In genomic region chr3:95861796-95862195, GRCm38 (mm10) we compare ENCODE assay signal across 8 mouse cellular contexts. TPM values are rescaled to one million over a fixed set of nuclear protein-coding genes. Genes with fewer than 3 reads are reported as not detected.
A peak's percentile ranks its signal among the peaks of the same experiment; 100 is the strongest.
DNase-seq lines count a peak whose midpoint lies in the region; ATAC-seq and TF ChIP-seq lines count a peak whose summit lies in the region.

No protein-coding gene starts in this region.

- TF ChIP-seq CTCF in kidney, adult 2 months (conservative IDR thresholded peaks at IDR 0.05; ENCODE audit: insufficient read depth, insufficient read length, low read depth, low read length): peak; percentile 51

- no peak for TF ChIP-seq POLR2A in kidney, adult 2 months (IDR thresholded peaks at IDR 0.05; ENCODE audit: low read depth, low read length)

- no peaks in the 10 kb centered on the region for H3K27me3 ChIP-seq in kidney, adult 2 months (replicated peaks; ENCODE audit: control insufficient read depth, insufficient read depth, low read length)
- no peaks in the 10 kb centered on the region for H3K27me3 ChIP-seq in liver, embryonic 11.5 days (replicated peaks; ENCODE audit: control insufficient read depth, insufficient read depth, low read length)

- H3K9me3 ChIP-seq in liver, embryonic 11.5 days (ENCODE audit: control insufficient read depth, low read length): no peaks in the 10 kb centered on the region

- WGBS in kidney, adult 2 months: 40% methylated on average over 2 of the region's 2 CpGs
- 33% methylated on average over 2 of the region's 2 CpGs for WGBS in liver, embryonic 11.5 days

- no peak overlapping the region for H3K4me2 ChIP-seq in liver, embryonic 11.5 days

- H3K4me1 ChIP-seq in kidney, adult 2 months (ENCODE audit: control insufficient read depth, insufficient read depth, low read length): peaks cover 14% of the 10 kb centered on the region; the same call in 1 of the 2 replicates
- H3K4me1 ChIP-seq in liver, embryonic 11.5 days (replicated peaks; ENCODE audit: control insufficient read depth, insufficient read depth, low read length): no peaks in the 10 kb centered on the region

- peak; percentile 76 for ATAC-seq in liver, embryonic 11.5 days (replicated peaks; ENCODE audit: low FRiP score)

- DNase-seq in 3T3-L1 (ENCODE audit: low read depth, low spot score): peak; percentile 94
- DNase-seq in MEL-GATA-1-ER (ENCODE audit: extremely low read depth, low read depth): peak; percentile 97
- peak; percentile 82 for DNase-seq in cerebellum, adult 9-10 months
- peak; percentile 32 to 62 for DNase-seq in gastrocnemius, postnatal 4 days (ENCODE audit: low spot score in 2 of 2)
- peak; percentile 95 for DNase-seq in kidney, adult 2 months
- DNase-seq in liver, embryonic 11.5 days (ENCODE audit: low spot score): no peak
- peak; percentile 51 for DNase-seq in neural tube, embryonic 10.5 days (ENCODE audit: extremely low spot score, low spot score)
- peak; percentile 88 for DNase-seq in thymus, postnatal 14 days

- no peak overlapping the region for H3K27ac ChIP-seq in kidney, adult 2 months (ENCODE audit: insufficient read depth, low read depth, low read length)
- H3K27ac ChIP-seq in liver, embryonic 11.5 days (ENCODE audit: low read depth, low read length): no peak overlapping the region

- no peak overlapping the region for H3K4me3 ChIP-seq in kidney, adult 2 months (ENCODE audit: insufficient read depth, low read depth, low read length)
- no peak overlapping the region for H3K4me3 ChIP-seq in liver, embryonic 11.5 days (ENCODE audit: low read depth, low read length)

- no peak overlapping the region for H3K9ac ChIP-seq in liver, embryonic 11.5 days (ENCODE audit: low read depth, low read length)

- no peaks in the 10 kb centered on the region; the same call in 1 of the 2 replicates for H3K36me3 ChIP-seq in kidney, adult 2 months (ENCODE audit: control insufficient read depth, insufficient read depth, low read length)
- H3K36me3 ChIP-seq in liver, embryonic 11.5 days (ENCODE audit: control insufficient read depth, insufficient read depth, low read length): peaks cover 10% of the 10 kb centered on the region

RNA-seq across cellular contexts. Expression of gene Prpf3, which starts 6.1 kb away (rescaled TPM):
- 10 to 100 TPM; 24.2 to 31.2 TPM for total RNA-seq in gastrocnemius, postnatal 4 days (2021)
- 12.4 and 14.6 TPM in 2 replicates for polyA plus RNA-seq in kidney, adult 2 months (2012; rRNA removed)
- 68.0 and 68.4 TPM in 2 replicates for polyA plus RNA-seq in liver, embryonic 11.5 days (2014; fragmentation: Nextera tagmentation; extraction: Ambion mirVana)

RNA-seq across cellular contexts. Expression of gene Mrps21, which starts 9.5 kb away (rescaled TPM):
- 100 to 1,000 TPM; 197 to 219 TPM for total RNA-seq in gastrocnemius, postnatal 4 days (2021)
- 172 and 274 TPM in 2 replicates for polyA plus RNA-seq in kidney, adult 2 months (2012; rRNA removed)
- 311 and 340 TPM in 2 replicates for polyA plus RNA-seq in liver, embryonic 11.5 days (2014; fragmentation: Nextera tagmentation; extraction: Ambion mirVana)

RNA-seq across cellular contexts. Expression of gene Ciart, which starts 20.3 kb away (rescaled TPM):
- total RNA-seq in gastrocnemius, postnatal 4 days (2021): 1 to 10 TPM; 1.0 to 1.6 TPM
- 5.1 and 6.0 TPM in 2 replicates for polyA plus RNA-seq in kidney, adult 2 months (2012; rRNA removed)
- polyA plus RNA-seq in liver, embryonic 11.5 days (2014; fragmentation: Nextera tagmentation; extraction: Ambion mirVana): 7.9 and 8.1 TPM in 2 replicates

RNA-seq across cellular contexts. Expression of gene BC028528, which starts 30.0 kb away (rescaled TPM):
- 10 to 100 TPM; 14.4 to 26.0 TPM for total RNA-seq in gastrocnemius, postnatal 4 days (2021)
- 5.7 and 8.1 TPM in 2 replicates for polyA plus RNA-seq in kidney, adult 2 months (2012; rRNA removed)
- 9.5 and 13.5 TPM in 2 replicates for polyA plus RNA-seq in liver, embryonic 11.5 days (2014; fragmentation: Nextera tagmentation; extraction: Ambion mirVana)

RNA-seq across cellular contexts. Expression of gene Aph1a, which starts 32.0 kb away (rescaled TPM):
- 10 to 100 TPM; 91.3 to 95.8 TPM for total RNA-seq in gastrocnemius, postnatal 4 days (2021)
- 177 and 182 TPM in 2 replicates for polyA plus RNA-seq in kidney, adult 2 months (2012; rRNA removed)
- polyA plus RNA-seq in liver, embryonic 11.5 days (2014; fragmentation: Nextera tagmentation; extraction: Ambion mirVana): 34.3 and 35.1 TPM in 2 replicates
